Mouse (Mus musculus) MEL-GATA-1-ER (cell line): ENCODE results near the gene B4galnt4.
"Not testable (repeated sequence)": the region's sequence is repeated elsewhere in the genome, so short reads cannot be mapped to it uniquely, and the experiment has no call there.

Source experiments
- DNase-seq: peaks from one replicate; pipeline ENCODE4 v3.0.0-alpha.2; 2012; ENCODE audit warnings: low read depth; ENCODE audit errors: extremely low read depth

B4galnt4 gene

GRCm38 (mm10) chr7:141060426-141061242 lies at the start of gene B4galnt4:
Gene B4galnt4, plus strand, starts transcription at chr7:141061104.
- no peak for DNase-seq

GRCm38 (mm10) chr7:141011238-141011770 lies 49.6 kb upstream of the B4galnt4 start:
- no peak for DNase-seq

GRCm38 (mm10) chr7:141016707-141017697 lies 43.9 kb upstream of the B4galnt4 start:
- DNase-seq, result no peak

- DNase-seq, result not testable (repeated sequence)
These were observed 43.1 kb upstream of the B4galnt4 start, which contains the start of gene Ifitm6 for GRCm38 (mm10) chr7:141017824-141018223. Gene Ifitm6, minus strand, starts transcription at chr7:141017924.

- no peak for DNase-seq
These were observed 41.9 kb upstream of the B4galnt4 start for GRCm38 (mm10) chr7:141019028-141019427.

GRCm38 (mm10) chr7:141021489-141022449 lies 39.1 kb upstream of the B4galnt4 start:
- no peak for DNase-seq

- no peak for DNase-seq
These were observed 35.8 kb upstream of the B4galnt4 start for GRCm38 (mm10) chr7:141024865-141025838.

- no peak for DNase-seq
These were observed 34.7 kb upstream of the B4galnt4 start for GRCm38 (mm10) chr7:141026097-141026739.

GRCm38 (mm10) chr7:141026740-141027098 lies 34.2 kb upstream of the B4galnt4 start:
- DNase-seq, result no peak

GRCm38 (mm10) chr7:141028831-141029230 lies 32.1 kb upstream of the B4galnt4 start, which contains the start of gene Gm17387:
Gene Gm17387, plus strand, starts transcription at chr7:141029131.
- DNase-seq, result no peak

GRCm38 (mm10) chr7:141030390-141030789 lies 30.5 kb upstream of the B4galnt4 start:
- DNase-seq, result no peak

GRCm38 (mm10) chr7:141032458-141033167 lies 28.3 kb upstream of the B4galnt4 start:
- no peak for DNase-seq

- not testable (repeated sequence) for DNase-seq
These were observed 24.3 kb upstream of the B4galnt4 start for GRCm38 (mm10) chr7:141036624-141037023.

- DNase-seq, result no peak
These were observed 22.5 kb upstream of the B4galnt4 start for GRCm38 (mm10) chr7:141038090-141039032.

- DNase-seq, result no peak
These were observed 21.4 kb upstream of the B4galnt4 start for GRCm38 (mm10) chr7:141039386-141040107.

- no peak for DNase-seq
These were observed 19.9 kb upstream of the B4galnt4 start for GRCm38 (mm10) chr7:141040867-141041606.
